Mouse (Mus musculus): Measurements from ENCODE around the gene Gm14399. TPM values are rescaled to one million over a fixed set of nuclear protein-coding genes. Genes with fewer than 3 reads are reported as not detected.
"Not testable (repeated sequence)": the region's sequence is repeated elsewhere in the genome, so short reads cannot be mapped to it uniquely, and the experiment has no call there.

Gene Gm14399
- polyA plus RNA-seq, 1 experiment from 2014 or later, result 3.8 TPM

DNA sequence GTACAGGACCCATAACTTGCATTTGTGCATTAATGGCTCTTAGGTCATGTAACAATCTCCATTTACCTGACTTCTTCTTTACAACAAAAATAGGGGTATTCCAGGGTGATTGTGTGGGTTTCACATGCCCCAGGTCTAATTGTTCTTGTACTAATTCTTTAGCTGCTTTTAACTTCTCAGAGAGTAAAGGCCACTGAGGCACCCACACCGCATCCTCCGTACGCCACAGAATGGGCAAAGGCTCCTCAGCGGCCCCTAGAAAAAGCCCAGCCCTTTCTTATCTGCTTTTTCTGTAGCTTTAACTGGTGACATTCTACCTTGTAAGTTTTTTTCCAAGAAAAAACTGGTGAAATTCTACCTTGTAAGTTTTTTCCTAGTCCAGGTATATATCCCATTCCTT, 19.6 kb upstream of the Gm14399 start:
- H3K9me3 ChIP-seq (ENCODE audit: control insufficient read depth, low read length); H3K4me1 ChIP-seq (replicated peaks; ENCODE audit: control insufficient read depth, insufficient read depth, low read length); H3K27me3 ChIP-seq (replicated peaks; ENCODE audit: control insufficient read depth, insufficient read depth, low read length); H3K9ac ChIP-seq (ENCODE audit: low read depth, low read length); H3K36me3 ChIP-seq (ENCODE audit: control insufficient read depth, insufficient read depth, low read length); DNase-seq (ENCODE audit: low spot score); H3K4me3 ChIP-seq (ENCODE audit: low read depth, low read length); H3K27ac ChIP-seq (ENCODE audit: low read depth, low read length); ATAC-seq (replicated peaks; ENCODE audit: low FRiP score); H3K4me2 ChIP-seq: not testable (repeated sequence)
- 83% methylated on average over 4 of the region's 4 CpGs for whole genome bisulfite sequencing

DNA sequence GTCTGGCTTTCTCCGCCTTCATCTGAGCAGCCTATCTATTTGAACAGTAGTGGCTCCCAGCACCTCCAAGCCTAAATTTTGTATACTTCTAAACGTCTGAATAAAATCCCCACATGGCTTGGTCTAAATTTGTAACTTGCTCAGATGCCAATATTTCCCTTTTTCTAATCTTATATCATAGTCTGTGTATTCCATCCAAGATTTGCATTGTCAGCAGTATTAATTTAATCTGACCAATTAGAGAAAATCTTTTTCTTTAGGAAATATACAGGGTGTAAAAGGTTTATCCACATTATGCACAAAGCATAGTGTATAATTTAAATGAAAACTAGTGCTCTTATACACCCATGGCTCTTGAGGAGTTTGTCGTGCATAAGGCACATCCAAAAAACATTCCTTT, 16.8 kb upstream of the Gm14399 start:
- 67% methylated on average over 3 of the region's 3 CpGs for WGBS
- H3K27me3 ChIP-seq (replicated peaks; ENCODE audit: control insufficient read depth, insufficient read depth, low read length), result no peaks in the 10 kb centered on the region
- H3K36me3 ChIP-seq (ENCODE audit: control insufficient read depth, insufficient read depth, low read length), result no peaks in the 10 kb centered on the region
- no peak for ATAC-seq (replicated peaks; ENCODE audit: low FRiP score)
- DNase-seq (ENCODE audit: low spot score), result no peak
- H3K4me2 ChIP-seq, result no peak overlapping the region
- H3K4me3 ChIP-seq (ENCODE audit: low read depth, low read length), result no peak overlapping the region
- H3K4me1 ChIP-seq (replicated peaks; ENCODE audit: control insufficient read depth, insufficient read depth, low read length), result no peaks in the 10 kb centered on the region
- no peak overlapping the region for H3K9ac ChIP-seq (ENCODE audit: low read depth, low read length)
- no peaks in the 10 kb centered on the region for H3K9me3 ChIP-seq (ENCODE audit: control insufficient read depth, low read length)
- H3K27ac ChIP-seq (ENCODE audit: low read depth, low read length), result no peak overlapping the region

DNA sequence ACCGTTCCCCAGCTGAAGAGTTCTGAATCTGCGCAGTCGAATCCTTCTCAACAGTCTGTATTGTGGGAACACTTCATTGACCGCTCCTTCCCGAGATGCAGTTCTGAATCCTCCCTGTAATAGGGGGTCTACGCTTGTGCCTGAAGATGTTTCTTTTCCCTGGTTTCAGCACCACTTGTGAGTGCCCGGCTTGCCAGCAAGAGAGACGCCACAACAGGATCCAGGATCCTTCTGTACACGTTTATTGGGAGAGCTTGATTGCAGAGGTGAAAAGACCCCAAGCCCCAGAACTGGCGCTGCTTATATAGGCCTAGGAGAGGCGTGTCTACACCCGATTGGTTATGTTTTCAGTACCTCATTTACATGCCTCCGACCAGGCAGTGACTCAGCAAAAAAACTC, 14.9 kb upstream of the Gm14399 start:
- Histone ChIP-seq H3K4me3 (ENCODE audit: low read depth, low read length) (no peak overlapping the region), H3K4me1 (replicated peaks; ENCODE audit: control insufficient read depth, insufficient read depth, low read length) (no peaks in the 10 kb centered on the region), H3K27ac (ENCODE audit: low read depth, low read length) (no peak overlapping the region), H3K27me3 (replicated peaks; ENCODE audit: control insufficient read depth, insufficient read depth, low read length) (no peaks in the 10 kb centered on the region), H3K4me2 (no peak overlapping the region), H3K9ac (ENCODE audit: low read depth, low read length) (no peak overlapping the region), H3K36me3 (ENCODE audit: control insufficient read depth, insufficient read depth, low read length) (no peaks in the 10 kb centered on the region), H3K9me3 (ENCODE audit: control insufficient read depth, low read length) (no peaks in the 10 kb centered on the region)
- DNase-seq (ENCODE audit: low spot score) (no peak), ATAC-seq (replicated peaks; ENCODE audit: low FRiP score) (no peak)
- WGBS, result 91% methylated on average over 13 of the region's 13 CpGs

DNA sequence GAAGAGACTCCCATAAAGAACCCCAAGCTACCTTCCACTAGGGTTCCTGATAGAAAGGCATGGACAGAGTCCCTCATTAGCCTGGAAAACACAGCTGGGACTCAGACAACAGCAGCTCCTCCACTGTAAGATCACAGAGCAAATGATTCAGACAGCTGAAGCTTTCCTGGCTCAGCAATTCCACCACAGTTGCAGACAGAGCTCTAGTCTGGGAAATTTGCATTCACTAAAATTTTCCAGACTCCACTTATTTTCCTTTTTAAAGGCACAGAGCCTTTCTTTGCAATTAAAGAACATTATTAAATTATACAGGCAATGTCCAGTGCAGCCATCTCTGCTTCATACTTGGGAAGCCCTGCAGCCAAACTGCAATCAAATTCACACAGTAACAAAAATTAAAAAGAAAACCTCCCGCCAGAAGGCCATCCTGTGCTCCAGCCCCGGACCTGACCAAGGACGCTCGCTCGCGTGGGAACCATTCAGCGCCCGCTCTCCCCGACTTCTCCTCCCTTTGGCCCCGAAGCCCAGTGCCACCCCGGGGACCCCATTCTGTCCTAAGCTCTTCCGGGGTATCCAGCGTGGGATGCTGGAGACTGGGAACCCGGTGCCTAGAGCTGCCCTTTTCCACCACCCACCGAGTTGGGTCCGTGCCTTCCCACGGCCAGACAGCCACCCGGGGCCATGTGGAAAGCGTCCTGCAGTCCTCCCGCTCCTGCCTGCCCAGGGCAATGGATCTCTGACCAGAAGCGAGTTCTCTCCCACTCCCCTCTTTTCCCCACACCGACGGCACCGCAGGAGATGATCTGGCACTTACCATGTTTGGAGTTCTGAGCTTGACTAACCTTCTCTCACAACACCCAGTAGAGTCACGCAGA, 457 bp downstream of the Gm14399 start:
- peak overlapping the region; percentile 49 for H3K4me3 ChIP-seq (ENCODE audit: low read depth, low read length)
- peak overlapping the region; percentile 34 for H3K4me2 ChIP-seq
- WGBS, result 4% methylated on average over 22 of the region's 25 CpGs
- not testable (repeated sequence) for H3K9me3 ChIP-seq (ENCODE audit: control insufficient read depth, low read length); ATAC-seq (replicated peaks; ENCODE audit: low FRiP score); H3K27me3 ChIP-seq (replicated peaks; ENCODE audit: control insufficient read depth, insufficient read depth, low read length); DNase-seq (ENCODE audit: low spot score); H3K36me3 ChIP-seq (ENCODE audit: control insufficient read depth, insufficient read depth, low read length); H3K4me1 ChIP-seq (replicated peaks; ENCODE audit: control insufficient read depth, insufficient read depth, low read length); H3K27ac ChIP-seq (ENCODE audit: low read depth, low read length)
- H3K9ac ChIP-seq (ENCODE audit: low read depth, low read length), result peak overlapping the region; percentile 34; the same call in 1 of the 2 replicates

DNA sequence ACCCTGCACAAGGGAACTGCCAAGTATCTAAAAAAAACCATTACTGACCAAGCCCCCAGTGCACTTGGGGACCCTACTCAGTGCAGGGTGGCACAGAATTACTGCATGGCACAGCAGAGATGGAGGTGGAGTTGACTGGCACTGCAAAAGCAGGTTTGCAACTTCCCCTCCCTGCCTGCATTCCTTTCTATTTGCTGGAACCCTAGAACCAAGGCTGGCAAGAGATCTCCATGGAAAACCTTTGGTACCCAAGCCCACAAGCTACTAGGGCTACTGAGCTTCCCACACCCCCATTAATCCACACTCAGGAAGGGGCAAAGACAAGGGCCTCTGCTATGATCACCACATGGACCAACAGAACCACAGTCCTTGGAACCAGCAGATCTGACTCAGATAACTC, 1.2 kb downstream of the Gm14399 start:
- H3K4me2 ChIP-seq; DNase-seq (ENCODE audit: low spot score); ATAC-seq (replicated peaks; ENCODE audit: low FRiP score); H3K4me1 ChIP-seq (replicated peaks; ENCODE audit: control insufficient read depth, insufficient read depth, low read length); H3K36me3 ChIP-seq (ENCODE audit: control insufficient read depth, insufficient read depth, low read length); H3K27ac ChIP-seq (ENCODE audit: low read depth, low read length); H3K4me3 ChIP-seq (ENCODE audit: low read depth, low read length); H3K27me3 ChIP-seq (replicated peaks; ENCODE audit: control insufficient read depth, insufficient read depth, low read length); H3K9ac ChIP-seq (ENCODE audit: low read depth, low read length); H3K9me3 ChIP-seq (ENCODE audit: control insufficient read depth, low read length): not testable (repeated sequence)

Other genes with a start within 250 kb of the Gm14399 start
- gene Gm14444, start 131.8 kb downstream of the Gm14399 start, polyA plus RNA-seq (2014; fragmentation: Nextera tagmentation; extraction: Ambion mirVana), result not detected in 2 replicates
- 1.1 TPM in 1 of 2 replicates, not detected in the other for gene Gm14393, start 74.2 kb downstream of the Gm14399 start, polyA plus RNA-seq (2014; fragmentation: Nextera tagmentation; extraction: Ambion mirVana)
- 0.21 and 0.51 TPM in 2 replicates for gene Gm14443, start 33.9 kb upstream of the Gm14399 start, polyA plus RNA-seq (2014; fragmentation: Nextera tagmentation; extraction: Ambion mirVana)
- 5.1 and 5.2 TPM in 2 replicates for gene Gm14391, start 64.9 kb upstream of the Gm14399 start, polyA plus RNA-seq (2014; fragmentation: Nextera tagmentation; extraction: Ambion mirVana)
- 0.18 and 4.3 TPM in 2 replicates for gene Gm14440, start 133.1 kb upstream of the Gm14399 start, polyA plus RNA-seq (2014; fragmentation: Nextera tagmentation; extraction: Ambion mirVana)
- gene Gm4631, start 196.2 kb upstream of the Gm14399 start, polyA plus RNA-seq (2014; fragmentation: Nextera tagmentation; extraction: Ambion mirVana), result 16.8 and 17.6 TPM in 2 replicates
- gene Zfp968, start 230.4 kb upstream of the Gm14399 start, polyA plus RNA-seq (2014; fragmentation: Nextera tagmentation; extraction: Ambion mirVana), result 4.3 and 5.1 TPM in 2 replicates

Data from liver, embryonic 11.5 days (tissue).